Mouse (Mus musculus): ENCODE results near the gene Apbb1.

- TF ChIP-seq TCF12 (IDR thresholded peaks at IDR 0.05; ENCODE audit: insufficient read depth, poor library complexity, severe bottlenecking) (no peak), MYOD1 (IDR thresholded peaks at IDR 0.05; ENCODE audit: control insufficient read depth in 1 of 3, insufficient read length in 2 of 3, low read depth in 2 of 3) (no peak), POLR2A (IDR thresholded peaks at IDR 0.05; ENCODE audit: insufficient read length, low read depth) (no peak), POLR2AphosphoS2 (IDR thresholded peaks at IDR 0.05; ENCODE audit: insufficient read length, low read depth) (no peak), MAX (IDR thresholded peaks at IDR 0.05; ENCODE audit: low read depth) (no peak), SRF (IDR thresholded peaks at IDR 0.05; ENCODE audit: control insufficient read depth, insufficient read length, low read depth) (no peak), MYOG (IDR thresholded peaks at IDR 0.05; ENCODE audit: control insufficient read depth in 1 of 3, insufficient read depth in 1 of 3, insufficient read length in 2 of 3, low read depth in 2 of 3) (no peak), USF1 (IDR thresholded peaks at IDR 0.05; ENCODE audit: low read depth) (no peak), E2F4 (IDR thresholded peaks at IDR 0.05; ENCODE audit: insufficient read depth) (no peak)
These were observed 35.5 kb downstream of the Apbb1 start for GRCm38 (mm10) chr7:105545986-105546385.

All from myocyte (in vitro differentiated cells).